ENCODE assay signal across 16 mouse cellular contexts in the genomic region with DNA sequence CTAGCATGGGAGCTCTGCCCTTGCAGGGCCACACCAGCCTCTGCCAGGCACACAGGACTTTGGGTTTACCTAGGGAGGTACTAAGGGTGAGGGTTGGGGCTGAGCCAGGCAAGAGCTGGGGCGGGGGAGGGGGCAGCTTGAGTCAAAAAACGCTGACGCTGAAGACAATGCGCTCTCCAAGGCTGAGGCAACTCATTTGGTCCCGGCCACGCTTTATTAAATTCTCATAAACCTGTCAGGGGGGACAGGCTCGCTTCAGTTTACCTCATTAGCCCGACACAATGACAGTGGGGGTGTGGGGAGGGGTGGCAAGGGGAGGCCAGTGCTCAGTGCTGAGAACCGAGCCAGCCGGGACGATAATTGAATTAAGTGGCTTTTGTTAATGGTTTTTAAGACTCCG. TPM values are rescaled to one million over a fixed set of nuclear protein-coding genes. Genes with fewer than 3 reads are reported as not detected.
DNase-seq lines count a peak whose midpoint lies in the region; ATAC-seq and TF ChIP-seq lines count a peak whose summit lies in the region.
"Had no signal": no experiment of that assay in that cellular context is flagged by ENCODE, and none has a peak within 500 bp of the region (broad histone marks: within the 10 kb centered on the region; RNA-seq: fewer than 3 reads in every experiment).

No protein-coding gene starts in this region.

- ATAC-seq in kidney, postnatal 0 days (replicated peaks; ENCODE audit: low FRiP score, low read depth): no peak; the same call in 1 of the 2 replicates
- peak; percentile 82 for ATAC-seq in hindbrain, embryonic 12.5 days (ENCODE audit: low FRiP score)
- peak; percentile 91 for ATAC-seq in neural tube, embryonic 13.5 days (ENCODE audit: low read depth)
- ATAC-seq: Patski had no signal

- no peak overlapping the region for H3K27ac ChIP-seq in kidney, postnatal 0 days
- H3K27ac ChIP-seq in hindbrain, embryonic 12.5 days: no peak overlapping the region
- H3K27ac ChIP-seq in neural tube, embryonic 13.5 days (replicated peaks): no peak overlapping the region
- H3K27ac ChIP-seq: macrophage had no signal

- peaks cover 20% of the 10 kb centered on the region for H3K27me3 ChIP-seq in kidney, postnatal 0 days (ENCODE audit: insufficient read depth, low read length)
- H3K27me3 ChIP-seq in hindbrain, embryonic 12.5 days: peaks cover 86% of the 10 kb centered on the region
- peaks cover 99% of the 10 kb centered on the region for H3K27me3 ChIP-seq in neural tube, embryonic 13.5 days

- H3K4me1 ChIP-seq in kidney, postnatal 0 days (replicated peaks; ENCODE audit: insufficient read depth, low read length): no peaks in the 10 kb centered on the region
- peaks cover 24% of the 10 kb centered on the region for H3K4me1 ChIP-seq in hindbrain, embryonic 12.5 days
- H3K4me1 ChIP-seq in neural tube, embryonic 13.5 days (replicated peaks): peaks cover 27% of the 10 kb centered on the region

- H3K4me3 ChIP-seq in kidney, postnatal 0 days (replicated peaks; ENCODE audit: low read depth, low read length): no peak overlapping the region
- H3K4me3 ChIP-seq in hindbrain, embryonic 12.5 days: no peak overlapping the region
- H3K4me3 ChIP-seq in neural tube, embryonic 13.5 days: no peak overlapping the region

- no peak for TF ChIP-seq CTCF in kidney, postnatal 0 days (IDR thresholded peaks at IDR 0.05; ENCODE audit: low read depth)

- peak; percentile 24 for DNase-seq in kidney, postnatal 0 days (ENCODE audit: low spot score)
- DNase-seq in kidney, adult 8-10 months: no peak
- DNase-seq in embryo, embryonic 11.5 days (ENCODE audit: low read depth, low spot score): peak; percentile 35
- no peak for DNase-seq in adipocyte (ENCODE audit: low spot score)
- DNase-seq in lung, postnatal 25 days (ENCODE audit: low spot score): no peak
- DNase-seq: adrenal gland, postnatal 14 days; cerebellum, postnatal 25 days; gastrocnemius, postnatal 36 days; right cerebral cortex, postnatal 25 days; thymus, adult 2 months had no signal

- no peaks in the 10 kb centered on the region for H3K36me3 ChIP-seq in kidney, postnatal 0 days (ENCODE audit: insufficient read depth, low read length)
- H3K36me3 ChIP-seq in hindbrain, embryonic 12.5 days: no peaks in the 10 kb centered on the region
- H3K36me3 ChIP-seq in neural tube, embryonic 13.5 days: no peaks in the 10 kb centered on the region

- H3K9ac ChIP-seq in kidney, postnatal 0 days (ENCODE audit: low read depth, low read length): no peak overlapping the region
- H3K9ac ChIP-seq in hindbrain, embryonic 12.5 days: no peak overlapping the region
- no peak overlapping the region for H3K9ac ChIP-seq in neural tube, embryonic 13.5 days

- H3K4me2 ChIP-seq in kidney, postnatal 0 days (ENCODE audit: low read length): no peak overlapping the region
- H3K4me2 ChIP-seq in hindbrain, embryonic 12.5 days (replicated peaks): no peak overlapping the region
- no peak overlapping the region for H3K4me2 ChIP-seq in neural tube, embryonic 13.5 days

- no peaks in the 10 kb centered on the region for H3K9me3 ChIP-seq in kidney, postnatal 0 days (replicated peaks; ENCODE audit: low read length)
- no peaks in the 10 kb centered on the region for H3K9me3 ChIP-seq in hindbrain, embryonic 12.5 days (replicated peaks)
- H3K9me3 ChIP-seq in neural tube, embryonic 13.5 days: no peaks in the 10 kb centered on the region

- WGBS in kidney, postnatal 0 days: 8% methylated on average over 12 of the region's 12 CpGs
- WGBS in hindbrain, embryonic 12.5 days: 6% methylated on average over 12 of the region's 12 CpGs
- WGBS in neural tube, embryonic 13.5 days: 2% methylated on average over 12 of the region's 12 CpGs

RNA-seq across cellular contexts. Expression of a gene that starts 13.9 kb away (rescaled TPM):
- polyA plus RNA-seq in kidney, postnatal 0 days (2015; fragmentation: Nextera tagmentation; extraction: Ambion mirVana): not detected in 2 replicates
- 0.17 TPM in 1 of 2 replicates, not detected in the other for polyA plus RNA-seq in hindbrain, embryonic 12.5 days (2016; fragmentation: Nextera tagmentation; extraction: Ambion mirVana)
- 1.2 and 4.1 TPM in 2 replicates for polyA plus RNA-seq in neural tube, embryonic 13.5 days (2015; fragmentation: Nextera tagmentation; extraction: Ambion mirVana)
- polyA plus RNA-seq: heart, embryonic 14.5 days; liver, embryonic 16.5 days; macrophage; Patski; thymus, adult 2 months had no signal

RNA-seq across cellular contexts. Expression of a gene that starts 20.2 kb away (rescaled TPM):
- polyA plus RNA-seq in kidney, postnatal 0 days (2015; fragmentation: Nextera tagmentation; extraction: Ambion mirVana): 0.05 and 0.09 TPM in 2 replicates
- polyA plus RNA-seq in hindbrain, embryonic 12.5 days (2016; fragmentation: Nextera tagmentation; extraction: Ambion mirVana): not detected in 2 replicates
- 0.30 and 0.42 TPM in 2 replicates for polyA plus RNA-seq in neural tube, embryonic 13.5 days (2015; fragmentation: Nextera tagmentation; extraction: Ambion mirVana)
- polyA plus RNA-seq: heart, embryonic 14.5 days; liver, embryonic 16.5 days; macrophage; Patski had no signal

RNA-seq across cellular contexts. Expression of a gene that starts 35.4 kb away (rescaled TPM):
- not detected in 2 replicates for polyA plus RNA-seq in kidney, postnatal 0 days (2015; fragmentation: Nextera tagmentation; extraction: Ambion mirVana)
- polyA plus RNA-seq in hindbrain, embryonic 12.5 days (2016; fragmentation: Nextera tagmentation; extraction: Ambion mirVana): 10.1 and 14.7 TPM in 2 replicates
- polyA plus RNA-seq in neural tube, embryonic 13.5 days (2015; fragmentation: Nextera tagmentation; extraction: Ambion mirVana): 1.6 and 2.0 TPM in 2 replicates
- polyA plus RNA-seq: heart, embryonic 14.5 days; liver, embryonic 16.5 days; macrophage; Patski had no signal

Comparison
In these comparisons a context has a peak if more than half of its experiments do, and no peak if none do; other contexts are left out.
1. DNase-seq: peak in kidney, postnatal 0 days (single experiment) and embryo, embryonic 11.5 days (single experiment); none in kidney, adult 8-10 months (0 of 2), adipocyte (single experiment) and lung, postnatal 25 days (single experiment).